Mouse (Mus musculus) liver, adult 2 months (tissue): ENCODE measurements at regions not wholly inside any gene's neighbourhood (a gene's known extent, or its start where the extent isn't known, plus 50 kb on each side); places are given as distances from the start of the nearest gene placed in this dataset.

Experiments used
- CTCF ChIP-seq: fragments of 200-500 bp; IDR thresholded peaks from 2 replicates; pipeline ENCODE4 v1.5.1; 2011; ENCODE audit warnings: low read depth, low read length, control low read depth
- POLR2A ChIP-seq: fragments of 200-500 bp; IDR thresholded peaks from 2 replicates; pipeline ENCODE4 v1.6.1; 2011; ENCODE audit warnings: low read length, control low read depth; ENCODE audit not compliant: insufficient read depth; ENCODE audit errors: extremely low read depth

DNA sequence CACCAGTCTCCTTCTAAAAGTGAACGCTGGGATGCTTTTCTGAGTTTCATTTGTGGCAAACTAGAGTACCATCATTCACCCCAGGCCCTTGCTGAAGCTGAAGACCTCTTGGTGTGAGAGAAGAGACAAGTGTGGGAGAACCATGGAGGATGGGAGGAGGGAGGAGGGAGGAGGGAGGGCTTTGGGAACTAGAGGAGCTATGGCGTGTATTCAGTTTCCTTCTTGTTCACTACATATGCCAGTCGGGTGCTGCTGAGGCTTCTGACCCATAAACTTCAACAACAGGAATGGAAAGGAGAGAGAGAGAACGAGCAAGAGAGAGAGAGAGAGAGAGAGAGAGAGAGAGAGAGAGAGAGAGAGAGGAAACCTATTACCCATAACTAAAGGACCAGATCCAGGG is 452.1 kb downstream of the Rps24 start:
- no peak for TF ChIP-seq CTCF
- TF ChIP-seq POLR2A, result no peak
